In genomic region chr8:78023467-78023866, GRCm38 (mm10) we compare ENCODE assay signal across 11 mouse cellular contexts.
DNase-seq lines count a peak whose midpoint lies in the region; ATAC-seq and TF ChIP-seq lines count a peak whose summit lies in the region.
"Had no signal": no experiment of that assay in that cellular context is flagged by ENCODE, and none has a peak within 500 bp of the region (broad histone marks: within the 10 kb centered on the region; RNA-seq: fewer than 3 reads in every experiment).

No protein-coding gene starts in this region.

- H3K9me3 ChIP-seq in intestine, embryonic 14.5 days (ENCODE audit: control insufficient read depth, low read length): no peaks in the 10 kb centered on the region
- H3K9me3 ChIP-seq in intestine, postnatal 0 days (ENCODE audit: control insufficient read depth): no peaks in the 10 kb centered on the region
- H3K9me3 ChIP-seq in embryonic facial prominence, embryonic 12.5 days: no peaks in the 10 kb centered on the region
- H3K9me3 ChIP-seq: embryonic facial prominence, embryonic 15.5 days had no signal

- ATAC-seq in intestine, embryonic 14.5 days (replicated peaks; ENCODE audit: low FRiP score, low TSS enrichment, low read depth): 0 out of 2 replicates have a peak, but pooled peaks have one; percentile 23
- no peak for ATAC-seq in intestine, postnatal 0 days
- ATAC-seq in embryonic facial prominence, embryonic 12.5 days (ENCODE audit: insufficient number of reproducible peaks, insufficient read depth, low FRiP score, low TSS enrichment): no peak; the same call in 1 of the 2 replicates
- ATAC-seq: midbrain, embryonic 16.5 days had no signal

- H3K4me1 ChIP-seq in intestine, embryonic 14.5 days (replicated peaks; ENCODE audit: control insufficient read depth, insufficient read depth, low read length): peaks cover 28% of the 10 kb centered on the region
- no peaks in the 10 kb centered on the region for H3K4me1 ChIP-seq in intestine, postnatal 0 days (replicated peaks; ENCODE audit: control insufficient read depth, insufficient read depth, low read length)
- H3K4me1 ChIP-seq in embryonic facial prominence, embryonic 12.5 days: peaks cover 13% of the 10 kb centered on the region

- peak overlapping the region; percentile 86 for H3K27ac ChIP-seq in intestine, embryonic 14.5 days (ENCODE audit: low read depth)
- H3K27ac ChIP-seq in intestine, postnatal 0 days (ENCODE audit: low read depth, low read length): no peak overlapping the region
- H3K27ac ChIP-seq in embryonic facial prominence, embryonic 12.5 days: peak overlapping the region; percentile 72
- H3K27ac ChIP-seq: embryonic facial prominence, embryonic 15.5 days had no signal

- WGBS in intestine, embryonic 14.5 days: 8% methylated on average over 7 of the region's 7 CpGs
- 11% methylated on average over 7 of the region's 7 CpGs for WGBS in intestine, postnatal 0 days
- WGBS in embryonic facial prominence, embryonic 12.5 days: 30% methylated on average over 7 of the region's 7 CpGs

- H3K27me3 ChIP-seq in intestine, embryonic 14.5 days (replicated peaks; ENCODE audit: control insufficient read depth, insufficient read depth, low read length): no peaks in the 10 kb centered on the region
- H3K27me3 ChIP-seq in intestine, postnatal 0 days (replicated peaks; ENCODE audit: control insufficient read depth, insufficient read depth, low read length): no peaks in the 10 kb centered on the region
- no peaks in the 10 kb centered on the region for H3K27me3 ChIP-seq in embryonic facial prominence, embryonic 12.5 days
- H3K27me3 ChIP-seq: embryonic facial prominence, embryonic 15.5 days had no signal

- H3K36me3 ChIP-seq in intestine, embryonic 14.5 days (ENCODE audit: control insufficient read depth, insufficient read depth, low read length): no peaks in the 10 kb centered on the region
- no peaks in the 10 kb centered on the region for H3K36me3 ChIP-seq in intestine, postnatal 0 days (ENCODE audit: control insufficient read depth, insufficient read depth)
- no peaks in the 10 kb centered on the region for H3K36me3 ChIP-seq in embryonic facial prominence, embryonic 12.5 days
- H3K36me3 ChIP-seq: embryonic facial prominence, embryonic 15.5 days had no signal

- TF ChIP-seq CTCF in intestine, postnatal 0 days (IDR thresholded peaks at IDR 0.05; ENCODE audit: low read depth): no peak

- DNase-seq in intestine, embryonic 14.5 days (ENCODE audit: low spot score): no peak
- DNase-seq in kidney, adult 9 months: peak; percentile 45
- peak; percentile 25 to 58 for DNase-seq in lung, postnatal 4 days
- no peak for DNase-seq in ovary, postnatal 10 days (ENCODE audit: low spot score)
- DNase-seq in cerebellum, postnatal 25 days: no peak
- DNase-seq: right cerebral cortex, adult 18-20 months; thymus, adult 18-20 months had no signal

- no peak overlapping the region for H3K4me3 ChIP-seq in intestine, embryonic 14.5 days (ENCODE audit: low read depth, low read length)
- H3K4me3 ChIP-seq in intestine, postnatal 0 days (ENCODE audit: low read depth, low read length): no peak overlapping the region
- H3K4me3 ChIP-seq in embryonic facial prominence, embryonic 12.5 days: no peak overlapping the region
- H3K4me3 ChIP-seq: embryonic facial prominence, embryonic 15.5 days had no signal

- no peak overlapping the region for H3K9ac ChIP-seq in intestine, embryonic 14.5 days (ENCODE audit: low read length)
- no peak overlapping the region for H3K9ac ChIP-seq in intestine, postnatal 0 days (ENCODE audit: low read depth, low read length)
- H3K9ac ChIP-seq in embryonic facial prominence, embryonic 12.5 days: no peak overlapping the region
- H3K9ac ChIP-seq: embryonic facial prominence, embryonic 15.5 days had no signal

- H3K4me2 ChIP-seq in intestine, embryonic 14.5 days (ENCODE audit: low read length): no peak overlapping the region
- H3K4me2 ChIP-seq in intestine, postnatal 0 days (replicated peaks; ENCODE audit: low read depth): no peak overlapping the region
- no peak overlapping the region for H3K4me2 ChIP-seq in embryonic facial prominence, embryonic 12.5 days (replicated peaks)
- H3K4me2 ChIP-seq: embryonic facial prominence, embryonic 15.5 days had no signal

Comparison
In these comparisons a context has a peak if more than half of its experiments do, and no peak if none do; other contexts are left out.
1. DNase-seq: peak in kidney, adult 9 months (single experiment) and lung, postnatal 4 days (2 of 2); none in intestine, embryonic 14.5 days (single experiment), ovary, postnatal 10 days (single experiment) and cerebellum, postnatal 25 days (0 of 2).